Mouse (Mus musculus) cerebellum, adult 11-12 months (tissue): ENCODE data around the gene Adamtsl5.

Source experiments
- DNase-seq: peaks from one replicate; pipeline ENCODE4 v3.0.0; 2022

Adamtsl5 gene

GRCm38 (mm10) chr10:80292251-80293146, 55.7 kb downstream of the Adamtsl5 start, which contains the start of gene Rps15:
Gene Rps15 (plus strand): TSS chr10:80292453.
- DNase-seq = peak; percentile 94
